Mouse (Mus musculus) brain, embryonic 14.5 days (tissue): Measurements from ENCODE around the gene 4931422A03Rik.

Experiments used
- CTCF ChIP-seq: fragments of 200-500 bp; IDR thresholded peaks from 2 replicates; pipeline ENCODE4 v1.5.1; 2012; ENCODE audit warnings: inconsistent platforms, mild to moderate bottlenecking, moderate library complexity, borderline replicate concordance; ENCODE audit not compliant: insufficient read depth, insufficient read length; ENCODE audit errors: extremely low read depth
- POLR2A ChIP-seq: fragments of 200-500 bp; IDR thresholded peaks from 2 replicates; pipeline ENCODE4 v1.6.1; 2012; ENCODE audit warnings: mild to moderate bottlenecking, inconsistent platforms, borderline replicate concordance; ENCODE audit not compliant: poor library complexity, insufficient read depth, insufficient read length, severe bottlenecking; ENCODE audit errors: extremely low read depth

DNA sequence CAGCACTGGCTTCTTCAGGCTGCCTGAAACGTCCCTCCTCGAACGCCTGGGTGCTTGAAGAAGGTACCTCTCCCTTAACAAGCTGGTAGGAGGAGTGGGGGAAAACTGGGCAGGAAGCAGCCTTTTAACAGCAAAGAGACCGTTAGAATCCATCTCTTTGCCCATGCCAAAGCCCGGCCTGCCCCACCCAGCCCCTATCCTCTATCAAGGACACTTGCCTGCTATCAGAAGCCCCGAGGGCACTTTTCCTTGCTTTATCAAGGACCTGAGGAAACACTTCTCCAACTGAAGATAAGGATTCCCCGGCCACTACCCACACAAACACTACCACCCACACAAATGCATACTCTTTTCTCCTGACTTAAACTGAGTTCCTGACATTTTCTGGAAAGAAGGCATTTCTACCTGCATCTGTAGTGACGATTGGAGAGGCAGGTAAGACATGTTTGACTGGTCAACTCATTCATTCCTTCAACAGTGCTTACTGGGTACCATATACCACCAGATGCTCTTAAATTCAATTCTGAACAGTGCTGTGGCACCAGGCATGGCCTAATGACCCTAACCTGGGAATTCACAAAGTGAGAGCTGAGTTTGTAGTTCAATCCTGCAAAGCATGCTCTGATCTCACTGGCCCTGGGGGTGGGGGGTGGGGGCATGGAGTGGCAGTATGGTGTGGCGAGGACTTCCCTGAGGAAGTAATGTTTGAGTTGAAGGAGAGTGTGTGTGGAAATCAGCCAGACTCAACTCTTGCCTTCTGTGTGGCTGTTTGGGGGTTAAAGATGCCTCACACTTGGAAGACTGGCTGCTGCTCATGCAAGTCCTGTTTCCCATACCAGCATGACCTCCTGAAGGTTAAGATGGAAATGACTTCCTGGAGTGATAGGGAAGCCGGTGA is 70.3 kb downstream of the 4931422A03Rik start, which contains the start of gene Lmo2:
- TF ChIP-seq CTCF: no peak
- no peak for TF ChIP-seq POLR2A
